Mouse (Mus musculus): ENCODE data around the gene Gm9817. TPM values are rescaled to one million over a fixed set of nuclear protein-coding genes. Genes with fewer than 3 reads are reported as not detected.
"Not testable (repeated sequence)": the region's sequence is repeated elsewhere in the genome, so short reads cannot be mapped to it uniquely, and the experiment has no call there.

Gene Gm9817
- not detected in 2 replicates for total RNA-seq (2017)

- ATAC-seq (replicated peaks in 1 of 2; ENCODE audit: insufficient read depth in 1 of 2, low FRiP score in 2 of 2, low TSS enrichment in 1 of 2, low read depth in 1 of 2, poor library complexity in 2 of 2, severe bottlenecking in 2 of 2) = not testable (repeated sequence)
Measured at GRCm38 (mm10) chr13:45078392-45078791, at the start of gene Gm9817. Gm9817 (plus strand) TSS chr13:45078692.

DNA sequence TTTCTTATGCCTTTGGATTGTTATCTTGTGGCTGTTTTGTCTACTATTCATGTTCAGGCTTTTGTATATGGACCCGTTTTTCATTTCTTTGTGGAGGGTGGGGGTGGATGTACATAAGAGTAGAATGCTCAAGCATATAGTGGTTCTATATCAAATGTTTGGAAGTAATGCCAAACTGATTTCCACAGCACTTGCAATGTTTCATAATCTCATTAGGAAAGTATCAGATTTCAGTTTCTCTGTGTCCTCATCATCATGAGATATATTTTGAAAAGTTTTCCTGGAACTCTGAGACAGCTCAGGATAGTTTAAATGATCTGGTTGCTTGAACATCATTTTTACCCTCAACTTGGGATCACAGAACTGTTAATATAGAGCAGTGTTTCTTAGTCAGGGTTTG is 48.7 kb upstream of the Gm9817 start:
- ATAC-seq (replicated peaks in 1 of 2; ENCODE audit: insufficient read depth in 1 of 2, low FRiP score in 2 of 2, low TSS enrichment in 1 of 2, low read depth in 1 of 2, poor library complexity in 2 of 2, severe bottlenecking in 2 of 2) = no peak

GRCm38 (mm10) chr13:45030830-45031229 is 47.7 kb upstream of the Gm9817 start:
- peak; percentile 95 to 100 for ATAC-seq (replicated peaks in 1 of 2; ENCODE audit: insufficient read depth in 1 of 2, low FRiP score in 2 of 2, low TSS enrichment in 1 of 2, low read depth in 1 of 2, poor library complexity in 2 of 2, severe bottlenecking in 2 of 2)

DNA sequence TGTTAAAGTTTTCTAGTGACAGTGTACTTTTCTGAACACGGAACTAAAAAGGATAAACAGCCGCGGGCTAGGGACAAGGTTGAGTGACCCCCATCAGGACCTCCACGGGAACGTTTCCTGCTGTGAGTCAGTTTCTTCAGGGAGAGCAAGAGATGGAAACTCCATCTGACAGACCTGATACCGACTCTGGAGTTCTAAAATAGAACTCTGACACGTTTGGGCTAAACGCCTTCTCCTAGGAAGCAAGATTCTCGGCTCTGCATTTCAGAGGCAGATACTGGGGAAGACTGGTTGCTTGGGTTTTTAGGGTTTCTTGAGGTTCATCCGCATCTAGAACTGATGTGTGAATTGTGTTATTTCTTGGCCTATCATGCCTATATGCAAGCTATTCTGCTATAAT is 47.2 kb upstream of the Gm9817 start:
- no peak for ATAC-seq (replicated peaks in 1 of 2; ENCODE audit: insufficient read depth in 1 of 2, low FRiP score in 2 of 2, low TSS enrichment in 1 of 2, low read depth in 1 of 2, poor library complexity in 2 of 2, severe bottlenecking in 2 of 2)

GRCm38 (mm10) chr13:45031748-45032147 is 46.7 kb upstream of the Gm9817 start:
- ATAC-seq (replicated peaks in 1 of 2; ENCODE audit: insufficient read depth in 1 of 2, low FRiP score in 2 of 2, low TSS enrichment in 1 of 2, low read depth in 1 of 2, poor library complexity in 2 of 2, severe bottlenecking in 2 of 2) = peak; percentile 63 to 73

DNA sequence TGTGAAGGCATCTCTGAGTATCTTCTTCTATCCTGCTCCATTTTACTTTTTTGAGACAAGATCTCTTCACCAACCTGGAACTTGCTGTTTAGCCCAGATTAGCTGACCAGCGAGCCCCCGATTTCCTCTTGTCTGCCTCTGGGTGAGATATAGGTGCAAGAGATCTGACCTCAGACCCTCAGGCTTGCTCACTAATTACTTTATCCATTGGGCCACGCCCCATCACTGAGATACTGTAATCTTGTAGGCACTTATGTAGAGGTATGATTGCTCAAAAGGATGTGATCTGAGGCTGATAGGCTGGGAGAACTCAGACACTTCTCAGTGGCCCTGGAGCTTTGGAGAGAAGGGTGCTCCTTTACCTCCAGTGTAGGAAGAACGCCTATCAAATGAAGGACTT is 46.0 kb upstream of the Gm9817 start:
- no peak for ATAC-seq (replicated peaks in 1 of 2; ENCODE audit: insufficient read depth in 1 of 2, low FRiP score in 2 of 2, low TSS enrichment in 1 of 2, low read depth in 1 of 2, poor library complexity in 2 of 2, severe bottlenecking in 2 of 2)

GRCm38 (mm10) chr13:45033360-45033759 is 45.1 kb upstream of the Gm9817 start:
- ATAC-seq (replicated peaks in 1 of 2; ENCODE audit: insufficient read depth in 1 of 2, low FRiP score in 2 of 2, low TSS enrichment in 1 of 2, low read depth in 1 of 2, poor library complexity in 2 of 2, severe bottlenecking in 2 of 2) = no peak

GRCm38 (mm10) chr13:45034759-45035158 is 43.7 kb upstream of the Gm9817 start:
- ATAC-seq (replicated peaks in 1 of 2; ENCODE audit: insufficient read depth in 1 of 2, low FRiP score in 2 of 2, low TSS enrichment in 1 of 2, low read depth in 1 of 2, poor library complexity in 2 of 2, severe bottlenecking in 2 of 2) = no peak

DNA sequence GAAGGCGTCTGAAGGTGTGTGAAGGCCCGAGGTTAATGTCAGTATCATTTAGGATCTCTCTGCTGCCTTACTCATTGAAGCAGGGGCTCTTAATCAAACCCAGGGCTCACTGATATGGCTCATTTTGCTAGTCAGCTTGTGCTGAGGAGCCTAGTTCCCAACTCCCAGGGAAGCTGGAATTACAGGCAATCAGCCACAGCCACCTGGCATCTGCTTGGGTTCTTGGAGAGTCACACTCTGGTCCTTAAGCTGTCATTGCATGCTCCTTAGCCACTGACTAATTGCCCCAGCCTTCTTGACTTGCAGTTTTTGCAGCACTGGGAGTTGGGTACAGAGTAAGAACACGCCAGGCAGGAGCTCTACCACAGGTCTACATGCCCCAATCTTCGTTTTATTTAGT is 42.1 kb upstream of the Gm9817 start:
- no peak for ATAC-seq (replicated peaks in 1 of 2; ENCODE audit: insufficient read depth in 1 of 2, low FRiP score in 2 of 2, low TSS enrichment in 1 of 2, low read depth in 1 of 2, poor library complexity in 2 of 2, severe bottlenecking in 2 of 2)

DNA sequence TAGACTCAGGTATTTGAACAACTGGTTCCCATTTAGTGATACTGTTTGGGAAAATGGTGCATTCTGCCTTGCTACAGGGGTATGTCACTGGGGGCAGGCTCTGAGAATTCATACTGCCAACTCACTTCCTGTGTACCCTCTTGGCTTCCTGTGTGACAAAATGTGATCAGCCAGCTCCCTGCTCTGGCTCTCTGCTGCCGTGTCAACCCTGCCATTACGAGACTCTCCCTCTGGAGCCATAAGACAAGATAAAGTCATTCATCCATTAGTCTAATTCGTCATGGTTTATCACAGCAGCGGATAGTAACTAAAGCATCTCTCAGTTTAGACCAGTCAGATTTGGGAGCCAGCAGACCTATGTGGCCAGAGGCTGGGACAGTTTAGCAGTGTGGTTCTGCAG is 38.3 kb upstream of the Gm9817 start:
- 0 out of 4 replicates have a peak, but pooled peaks of 1 of the 2 experiments have one; percentile 49 for ATAC-seq (replicated peaks in 1 of 2; ENCODE audit: insufficient read depth in 1 of 2, low FRiP score in 2 of 2, low TSS enrichment in 1 of 2, low read depth in 1 of 2, poor library complexity in 2 of 2, severe bottlenecking in 2 of 2)

GRCm38 (mm10) chr13:45040741-45041140 is 37.8 kb upstream of the Gm9817 start:
- no peak for ATAC-seq (replicated peaks in 1 of 2; ENCODE audit: insufficient read depth in 1 of 2, low FRiP score in 2 of 2, low TSS enrichment in 1 of 2, low read depth in 1 of 2, poor library complexity in 2 of 2, severe bottlenecking in 2 of 2)

- ATAC-seq (replicated peaks in 1 of 2; ENCODE audit: insufficient read depth in 1 of 2, low FRiP score in 2 of 2, low TSS enrichment in 1 of 2, low read depth in 1 of 2, poor library complexity in 2 of 2, severe bottlenecking in 2 of 2) = no peak
Measured at GRCm38 (mm10) chr13:45043466-45043865, 35.0 kb upstream of the Gm9817 start.

DNA sequence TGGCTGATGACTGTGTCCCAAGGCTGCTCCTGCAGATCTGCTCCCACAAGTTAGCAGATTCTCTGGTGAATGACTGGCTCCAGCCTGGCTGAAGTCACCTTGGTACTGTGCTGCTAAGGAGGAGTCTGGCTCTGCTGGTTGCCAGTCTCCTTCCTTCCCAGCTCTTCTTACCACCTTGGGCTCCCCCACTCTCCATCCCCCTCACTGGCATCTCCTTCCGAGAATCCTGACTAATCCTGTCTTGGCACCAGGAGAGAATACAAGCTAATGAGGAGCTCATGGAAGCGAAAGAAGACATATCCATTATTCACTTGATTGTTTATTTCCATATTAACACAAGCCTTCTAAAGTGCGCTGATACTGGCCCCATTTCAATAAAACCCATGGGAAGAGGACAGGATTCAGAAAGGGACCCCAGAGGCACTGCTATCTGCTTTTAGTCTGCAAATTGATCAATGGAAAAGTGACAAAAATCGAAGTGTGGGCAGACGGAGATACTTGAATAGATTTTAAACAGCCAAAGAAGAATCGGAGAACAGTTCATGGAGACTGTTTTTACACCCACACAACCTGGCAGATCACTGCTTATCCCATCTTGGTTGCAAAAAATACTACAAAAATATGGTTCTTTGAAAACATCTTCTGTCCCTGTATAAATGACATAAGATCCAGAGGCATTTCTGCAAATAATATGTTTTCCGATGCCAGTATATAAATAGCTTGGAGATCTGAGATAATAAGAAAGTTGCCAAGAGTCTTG is 29.1 kb upstream of the Gm9817 start:
- no peak for ATAC-seq (replicated peaks in 1 of 2; ENCODE audit: insufficient read depth in 1 of 2, low FRiP score in 2 of 2, low TSS enrichment in 1 of 2, low read depth in 1 of 2, poor library complexity in 2 of 2, severe bottlenecking in 2 of 2)

DNA sequence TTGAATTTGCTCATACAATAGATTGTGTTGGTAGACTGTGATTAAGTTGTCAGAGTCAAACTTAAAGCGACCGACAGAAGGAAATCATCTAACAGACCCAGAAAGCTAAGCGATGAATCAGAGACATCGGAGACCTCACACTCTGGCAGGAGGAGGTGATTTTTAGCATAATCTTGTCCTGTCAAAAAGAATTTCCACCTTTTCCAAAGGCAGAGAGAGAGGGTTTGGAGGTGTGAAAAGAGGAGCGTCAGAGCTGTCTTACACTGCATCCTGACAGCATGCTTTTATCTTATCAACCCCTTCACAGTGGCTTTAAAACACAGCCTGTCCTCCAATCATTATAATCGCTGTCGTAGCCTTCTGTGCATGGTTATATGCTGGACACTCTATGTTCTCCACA is 25.7 kb upstream of the Gm9817 start:
- ATAC-seq (replicated peaks in 1 of 2; ENCODE audit: insufficient read depth in 1 of 2, low FRiP score in 2 of 2, low TSS enrichment in 1 of 2, low read depth in 1 of 2, poor library complexity in 2 of 2, severe bottlenecking in 2 of 2) = no peak

GRCm38 (mm10) chr13:45053843-45054242 is 24.6 kb upstream of the Gm9817 start:
- ATAC-seq (replicated peaks in 1 of 2; ENCODE audit: insufficient read depth in 1 of 2, low FRiP score in 2 of 2, low TSS enrichment in 1 of 2, low read depth in 1 of 2, poor library complexity in 2 of 2, severe bottlenecking in 2 of 2) = no peak

DNA sequence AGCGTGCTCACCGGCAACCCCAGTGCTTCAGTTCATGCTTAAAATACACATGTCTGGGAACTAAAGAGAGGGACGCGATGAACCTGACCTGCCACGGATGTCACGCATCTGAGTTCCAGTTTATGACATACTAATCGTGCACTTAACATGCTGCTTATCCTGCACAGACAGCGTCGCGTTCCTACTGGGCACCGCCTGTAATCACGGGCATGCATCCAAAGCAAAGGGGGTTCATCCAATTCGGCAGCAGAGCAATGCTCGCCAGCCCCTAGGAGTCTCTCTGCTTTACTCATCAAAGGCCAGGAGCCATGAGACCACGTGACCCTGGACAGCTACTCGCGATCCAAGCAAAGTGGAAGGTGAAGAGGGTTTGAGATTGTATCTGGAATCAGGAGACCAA is 19.3 kb upstream of the Gm9817 start:
- ATAC-seq (replicated peaks in 1 of 2; ENCODE audit: insufficient read depth in 1 of 2, low FRiP score in 2 of 2, low TSS enrichment in 1 of 2, low read depth in 1 of 2, poor library complexity in 2 of 2, severe bottlenecking in 2 of 2) = no peak

- no peak for ATAC-seq (replicated peaks in 1 of 2; ENCODE audit: insufficient read depth in 1 of 2, low FRiP score in 2 of 2, low TSS enrichment in 1 of 2, low read depth in 1 of 2, poor library complexity in 2 of 2, severe bottlenecking in 2 of 2)
Measured at GRCm38 (mm10) chr13:45063146-45063545, 15.3 kb upstream of the Gm9817 start.

DNA sequence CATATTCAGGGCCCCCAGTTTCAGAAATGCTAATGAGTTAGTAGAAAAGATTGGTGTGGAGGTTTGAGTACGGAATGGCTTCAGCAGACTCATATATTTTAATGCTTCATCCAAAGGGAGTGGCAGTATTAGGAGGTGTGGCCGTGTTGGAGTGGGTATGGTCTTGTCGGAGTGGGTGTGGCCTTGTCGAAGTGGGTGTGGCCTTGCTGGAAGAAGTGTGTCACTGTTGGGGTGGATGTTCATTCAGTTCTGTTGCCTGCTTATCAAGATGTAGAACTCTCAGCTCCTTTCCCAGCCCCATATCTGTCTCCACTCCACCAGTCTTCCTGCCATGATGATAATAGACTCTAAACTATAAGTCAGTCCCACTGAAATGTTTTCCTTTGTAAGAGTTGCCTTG is 13.5 kb upstream of the Gm9817 start:
- ATAC-seq (replicated peaks in 1 of 2; ENCODE audit: insufficient read depth in 1 of 2, low FRiP score in 2 of 2, low TSS enrichment in 1 of 2, low read depth in 1 of 2, poor library complexity in 2 of 2, severe bottlenecking in 2 of 2) = no peak

- ATAC-seq (replicated peaks in 1 of 2; ENCODE audit: insufficient read depth in 1 of 2, low FRiP score in 2 of 2, low TSS enrichment in 1 of 2, low read depth in 1 of 2, poor library complexity in 2 of 2, severe bottlenecking in 2 of 2) = no peak
Measured at GRCm38 (mm10) chr13:45070366-45070765, 8.1 kb upstream of the Gm9817 start.
